Mouse (Mus musculus) stomach, postnatal 0 days (tissue): ENCODE results near the gene Mcm3ap.

Source experiments
- CTCF ChIP-seq: IDR thresholded peaks from 2 replicates; pipeline ENCODE4 v1.5.1; 2016; ENCODE audit warnings: antibody characterized with exemption, low read depth, mild to moderate bottlenecking, moderate library complexity
- EP300 ChIP-seq: optimal IDR thresholded peaks from 2 replicates; pipeline ENCODE3; 2016; ENCODE audit warnings: antibody characterized with exemption

DNA sequence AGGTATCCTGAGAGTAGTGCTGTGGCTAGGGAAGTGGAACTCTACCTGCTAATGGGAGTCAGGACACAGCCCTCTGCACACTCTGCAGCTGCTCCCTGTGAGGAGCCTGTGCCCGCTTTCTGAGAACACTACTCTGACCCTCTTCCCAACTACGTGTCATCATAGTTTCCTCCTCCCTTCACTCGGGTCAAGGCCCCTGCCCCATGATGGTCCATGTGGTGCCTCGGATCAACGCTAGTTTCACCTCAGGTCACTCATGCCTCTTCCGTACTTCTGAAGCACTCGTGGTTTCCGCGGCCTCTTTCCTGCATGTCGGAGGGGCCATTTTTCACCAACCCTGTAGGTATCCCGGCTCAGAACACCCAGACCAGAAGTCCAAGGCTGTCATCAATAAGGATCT, 62.2 kb downstream of the Mcm3ap start:
- TF ChIP-seq EP300 (no peak), CTCF (no peak)
